Mouse (Mus musculus) myocyte (in vitro differentiated cells): ENCODE results near the gene Hfe.

Source experiments
- CEBPB ChIP-seq: IDR thresholded peaks from 2 replicates; pipeline ENCODE4 v1.6.1; 2011; ENCODE audit warnings: mild to moderate bottlenecking, moderate library complexity; ENCODE audit not compliant: poor library complexity, insufficient read depth, severe bottlenecking
- E2F4 ChIP-seq: IDR thresholded peaks from one replicate; pipeline ENCODE4 v1.6.1; 2011; ENCODE audit warnings: mild to moderate bottlenecking, control low read depth, moderate library complexity; ENCODE audit not compliant: insufficient read depth
- MAX ChIP-seq: IDR thresholded peaks from one replicate; pipeline ENCODE4 v1.6.1; 2011; ENCODE audit warnings: low read depth, mild to moderate bottlenecking, control low read depth
- MYOD1 ChIP-seq, 3 experiments: IDR thresholded peaks; one replicate each; pipeline ENCODE4 v1.6.1; 2011; ENCODE audit warnings: control low read depth in 2 of 3, low read depth in 2 of 3, mild to moderate bottlenecking in 2 of 3, moderate library complexity in 1 of 3; ENCODE audit not compliant: insufficient read length in 2 of 3, control insufficient read depth in 1 of 3
- MYOG ChIP-seq, 3 experiments: IDR thresholded peaks; one replicate each; pipeline ENCODE4 v1.6.1; 2011; ENCODE audit warnings: control low read depth in 2 of 3, low read depth in 2 of 3, mild to moderate bottlenecking in 2 of 3; ENCODE audit not compliant: insufficient read length in 2 of 3, control insufficient read depth in 1 of 3, insufficient read depth in 1 of 3
- POLR2A ChIP-seq: IDR thresholded peaks from one replicate; pipeline ENCODE4 v1.6.1; 2011; ENCODE audit warnings: low read depth, mild to moderate bottlenecking, control low read depth, moderate library complexity; ENCODE audit not compliant: insufficient read length
- POLR2AphosphoS2 ChIP-seq: IDR thresholded peaks from one replicate; pipeline ENCODE4 v1.6.1; 2011; ENCODE audit warnings: low read depth, control low read depth; ENCODE audit not compliant: insufficient read length
- REST ChIP-seq: IDR thresholded peaks from one replicate; pipeline ENCODE4 v1.6.1; 2011; ENCODE audit warnings: mild to moderate bottlenecking, control low read depth, moderate library complexity; ENCODE audit not compliant: insufficient read depth, insufficient read length
- SRF ChIP-seq: IDR thresholded peaks from one replicate; pipeline ENCODE4 v1.6.1; 2011; ENCODE audit warnings: low read depth; ENCODE audit not compliant: control insufficient read depth, insufficient read length
- TCF12 ChIP-seq: IDR thresholded peaks from one replicate; pipeline ENCODE4 v1.6.1; 2011; ENCODE audit warnings: mild to moderate bottlenecking, control low read depth; ENCODE audit not compliant: poor library complexity, insufficient read depth, severe bottlenecking
- USF1 ChIP-seq: IDR thresholded peaks from one replicate; pipeline ENCODE4 v1.6.1; 2011; ENCODE audit warnings: low read depth, mild to moderate bottlenecking, control low read depth, moderate library complexity

DNA sequence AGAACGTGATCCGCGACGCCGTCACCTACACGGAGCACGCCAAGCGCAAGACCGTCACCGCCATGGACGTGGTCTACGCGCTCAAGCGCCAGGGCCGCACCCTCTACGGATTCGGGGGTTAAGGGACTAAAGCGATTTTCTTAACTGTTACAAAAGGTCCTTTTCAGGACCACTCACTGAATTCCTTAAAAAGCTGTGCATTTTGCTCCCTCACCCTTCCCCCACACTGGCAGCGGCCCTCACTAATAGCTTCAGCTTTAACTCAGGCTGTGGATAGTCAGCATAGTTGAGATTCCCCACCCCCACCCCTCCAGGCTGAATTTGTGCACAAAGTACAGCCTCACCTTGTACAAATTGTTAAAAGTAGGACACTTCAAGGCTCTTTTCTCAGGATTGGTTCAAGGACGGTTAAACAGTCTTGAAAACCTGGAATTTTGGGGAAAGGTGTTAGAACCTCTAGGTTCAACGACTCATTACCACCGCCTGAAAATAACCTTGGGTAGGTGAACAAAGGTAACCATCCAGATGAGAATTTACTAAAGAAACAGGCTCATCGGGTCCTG lies 46.6 kb upstream of the Hfe start:
- TF ChIP-seq POLR2A (peak; percentile 69), CEBPB (no peak), TCF12 (no peak), E2F4 (no peak), MYOD1 (IDR thresholded peaks at IDR 0.05; ENCODE audit: control insufficient read depth in 1 of 3, insufficient read length in 2 of 3, low read depth in 2 of 3) (no peak), POLR2AphosphoS2 (peak; percentile 90), REST (no peak), MAX (no peak), USF1 (no peak), SRF (no peak), MYOG (IDR thresholded peaks at IDR 0.05; ENCODE audit: control insufficient read depth in 1 of 3, insufficient read depth in 1 of 3, insufficient read length in 2 of 3, low read depth in 2 of 3) (no peak)
